Mouse (Mus musculus): ENCODE results near the gene Pkd1l3. TPM values are rescaled to one million over a fixed set of nuclear protein-coding genes. Genes with fewer than 3 reads are reported as not detected.
A peak's percentile ranks its signal among the peaks of the same experiment; 100 is the strongest.

The Pkd1l3 gene
- polyA plus RNA-seq, 1 experiment from 2014 or later: 0.09 TPM

DNA sequence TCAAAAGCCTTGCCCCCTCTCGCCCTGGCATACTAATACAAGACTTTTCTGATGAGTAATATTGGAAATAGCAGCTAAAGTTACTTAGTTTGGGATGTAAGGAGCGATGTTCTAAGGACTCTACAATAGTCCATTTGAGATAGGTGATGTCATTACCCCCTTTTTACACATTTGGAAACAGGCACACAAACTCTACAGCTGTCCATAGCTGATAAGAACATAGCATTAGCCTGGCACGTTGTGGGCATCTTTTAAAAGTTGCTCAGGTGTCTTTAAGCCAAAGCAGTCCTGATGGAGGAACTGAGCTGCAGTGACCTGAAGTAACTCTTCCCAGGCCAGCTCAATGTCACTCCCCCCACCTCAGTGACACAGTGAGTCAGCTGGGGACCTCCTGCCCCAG, 22.9 kb upstream of the Pkd1l3 start:
- H3K4me2 ChIP-seq: no peak overlapping the region
- H3K27ac ChIP-seq: no peak overlapping the region
- H3K27me3 ChIP-seq (replicated peaks): no peaks in the 10 kb centered on the region
- 0 out of 2 replicates have a peak, but pooled peaks cover 5% of the 10 kb centered on the region for H3K4me1 ChIP-seq
- no peak overlapping the region for H3K9ac ChIP-seq
- no peak for ATAC-seq (ENCODE audit: insufficient read depth, low FRiP score, low read depth)
- peaks cover 8% of the 10 kb centered on the region; the same call in 1 of the 2 replicates for H3K36me3 ChIP-seq
- WGBS: 84% methylated on average over 3 of the region's 3 CpGs
- no peak overlapping the region for H3K4me3 ChIP-seq (replicated peaks)
- no peaks in the 10 kb centered on the region for H3K9me3 ChIP-seq

- no peaks in the 10 kb centered on the region for H3K27me3 ChIP-seq (replicated peaks)
- no peak for ATAC-seq (ENCODE audit: insufficient read depth, low FRiP score, low read depth)
- H3K4me3 ChIP-seq (replicated peaks): no peak overlapping the region
- 80% methylated on average over 5 of the region's 5 CpGs for WGBS
- H3K4me2 ChIP-seq: no peak overlapping the region
- peaks cover 8% of the 10 kb centered on the region; the same call in 1 of the 2 replicates for H3K36me3 ChIP-seq
- 0 out of 2 replicates have a peak, but pooled peaks cover 2% of the 10 kb centered on the region for H3K4me1 ChIP-seq
- no peaks in the 10 kb centered on the region for H3K9me3 ChIP-seq
- no peak overlapping the region for H3K27ac ChIP-seq
- H3K9ac ChIP-seq: no peak overlapping the region
Observed at GRCm38 (mm10) chr8:109592164-109592563, 22.2 kb upstream of the Pkd1l3 start.

- Histone ChIP-seq H3K4me2 (no peak overlapping the region), H3K27ac (no peak overlapping the region), H3K9me3 (no peaks in the 10 kb centered on the region), H3K36me3 (peaks cover 8% of the 10 kb centered on the region; the same call in 1 of the 2 replicates), H3K9ac (no peak overlapping the region), H3K4me1 (no peaks in the 10 kb centered on the region), H3K27me3 (replicated peaks) (no peaks in the 10 kb centered on the region), H3K4me3 (replicated peaks) (no peak overlapping the region)
- ATAC-seq (ENCODE audit: insufficient read depth, low FRiP score, low read depth): no peak
- 58% methylated on average over 6 of the region's 6 CpGs for WGBS
Observed at GRCm38 (mm10) chr8:109593117-109593788, 21.1 kb upstream of the Pkd1l3 start.

DNA sequence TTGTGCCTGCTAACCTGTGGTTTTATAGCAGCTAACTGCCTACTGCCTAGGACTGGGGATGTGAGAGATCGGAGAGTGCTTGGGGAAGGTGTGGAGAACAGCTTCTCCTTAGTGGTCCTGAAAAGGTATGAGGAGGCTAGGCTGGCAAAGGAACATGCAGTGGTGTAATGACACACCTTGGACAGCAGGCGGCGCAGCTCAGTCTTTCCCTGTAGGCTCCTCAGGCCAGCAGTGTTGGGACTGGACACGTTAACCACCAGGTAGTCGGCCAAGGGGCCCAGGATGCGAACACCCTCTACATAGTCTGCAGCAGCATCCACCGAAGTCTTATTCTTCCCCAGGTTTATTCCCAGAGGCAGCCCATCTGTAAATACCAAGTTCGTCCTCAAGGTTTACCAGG, 18.5 kb upstream of the Pkd1l3 start:
- H3K9me3 ChIP-seq: no peaks in the 10 kb centered on the region
- ATAC-seq (ENCODE audit: insufficient read depth, low FRiP score, low read depth): no peak
- H3K4me2 ChIP-seq: no peak overlapping the region
- H3K27ac ChIP-seq: no peak overlapping the region
- H3K9ac ChIP-seq: no peak overlapping the region
- H3K4me1 ChIP-seq: no peaks in the 10 kb centered on the region
- H3K27me3 ChIP-seq (replicated peaks): no peaks in the 10 kb centered on the region
- H3K36me3 ChIP-seq: peaks cover 11% of the 10 kb centered on the region; the same call in 1 of the 2 replicates
- no peak overlapping the region for H3K4me3 ChIP-seq (replicated peaks)
- 48% methylated on average over 8 of the region's 8 CpGs for WGBS

GRCm38 (mm10) chr8:109606725-109607124, 7.6 kb upstream of the Pkd1l3 start:
- H3K36me3 ChIP-seq: 0 out of 2 replicates have a peak, but pooled peaks cover 5% of the 10 kb centered on the region
- H3K9me3 ChIP-seq: no peaks in the 10 kb centered on the region
- no peak overlapping the region for H3K4me2 ChIP-seq
- H3K4me1 ChIP-seq: peaks cover 9% of the 10 kb centered on the region
- H3K4me3 ChIP-seq (replicated peaks): no peak overlapping the region
- H3K9ac ChIP-seq: no peak overlapping the region
- WGBS: 73% methylated on average over 2 of the region's 2 CpGs
- no peak for ATAC-seq (ENCODE audit: insufficient read depth, low FRiP score, low read depth)
- H3K27ac ChIP-seq: no peak overlapping the region
- H3K27me3 ChIP-seq (replicated peaks): no peaks in the 10 kb centered on the region

DNA sequence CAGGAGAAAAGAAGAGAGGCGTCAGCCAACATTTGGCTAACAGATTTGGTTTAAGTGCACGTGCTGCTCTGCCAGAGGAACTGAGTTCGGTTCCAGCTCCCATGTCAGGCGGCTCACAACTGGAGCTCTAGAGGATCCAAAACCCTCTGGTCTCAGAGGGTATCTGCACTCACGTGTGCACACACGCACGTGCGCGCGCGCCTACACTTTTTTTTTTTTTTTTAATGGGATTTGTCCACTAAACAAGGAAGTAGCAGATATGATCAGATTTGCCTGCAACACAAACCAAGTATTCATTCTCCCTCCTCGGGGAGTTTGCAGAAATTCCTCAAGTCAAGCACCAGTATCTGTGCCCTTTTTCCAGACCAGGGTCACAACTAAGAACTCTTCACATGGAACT, 6.7 kb upstream of the Pkd1l3 start:
- H3K36me3 ChIP-seq: 0 out of 2 replicates have a peak, but pooled peaks cover 5% of the 10 kb centered on the region
- H3K4me3 ChIP-seq (replicated peaks): peak overlapping the region; percentile 71
- H3K9me3 ChIP-seq: no peaks in the 10 kb centered on the region
- H3K9ac ChIP-seq: peak overlapping the region; percentile 19; the same call in 1 of the 2 replicates
- peak overlapping the region; percentile 87 for H3K4me2 ChIP-seq
- WGBS: 11% methylated on average over 12 of the region's 12 CpGs
- H3K27me3 ChIP-seq (replicated peaks): no peaks in the 10 kb centered on the region
- ATAC-seq (ENCODE audit: insufficient read depth, low FRiP score, low read depth): no peak
- 0 out of 2 replicates have a peak overlapping the region, but pooled peaks have one; percentile 98 for H3K27ac ChIP-seq
- H3K4me1 ChIP-seq: peaks cover 9% of the 10 kb centered on the region

DNA sequence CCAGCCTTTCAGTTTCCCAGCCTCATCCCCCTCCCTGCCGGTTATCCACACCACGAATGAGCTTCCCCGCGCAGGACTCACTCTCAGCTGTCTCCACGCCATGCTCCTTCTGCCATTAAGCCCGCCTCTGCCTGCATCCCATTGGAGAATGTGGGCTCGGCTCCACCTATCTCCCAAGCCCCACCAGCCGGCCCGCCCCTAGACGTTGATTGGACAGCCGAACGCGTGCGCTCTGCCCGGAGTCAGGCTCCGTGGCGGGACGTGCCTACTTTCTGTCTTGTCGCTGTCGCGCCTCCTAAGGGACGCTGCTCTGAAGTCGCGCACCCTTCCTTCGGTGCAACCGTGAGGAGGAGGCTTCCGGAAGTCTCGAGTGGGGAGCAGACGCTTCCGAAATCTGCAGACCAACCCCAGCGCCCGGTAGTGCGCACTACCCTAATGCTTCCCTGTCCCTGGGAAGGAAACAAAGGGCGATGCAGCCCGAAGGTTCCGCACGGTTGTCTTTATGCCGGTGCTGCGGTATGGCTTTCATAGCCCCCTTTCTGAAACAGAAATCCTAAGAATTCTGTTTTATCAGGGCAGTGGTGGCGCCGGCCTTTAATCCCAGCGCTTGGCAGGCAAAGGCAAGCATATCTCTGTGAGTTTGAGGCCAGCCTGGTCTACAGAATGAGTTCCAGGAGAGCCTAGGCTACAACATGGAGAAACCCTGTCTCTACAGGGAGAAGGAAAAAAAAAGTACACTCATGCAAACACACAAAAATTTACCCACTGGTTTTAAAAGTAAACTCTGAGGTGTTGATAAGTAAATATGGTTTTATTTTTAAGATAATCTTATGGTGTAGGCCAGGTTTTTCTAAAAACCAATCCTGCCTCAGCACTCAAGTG, 5.8 kb upstream of the Pkd1l3 start, which contains the start of gene Dhodh:
Dhodh (minus strand) TSS at position 403 of the 882 bp plus-strand sequence.
- Histone ChIP-seq H3K4me3 (replicated peaks) (peak within 1 kb of the TSS; percentile 71), H3K27me3 (replicated peaks) (no peaks in the 10 kb centered on the region), H3K9me3 (no peaks in the 10 kb centered on the region), H3K9ac (peak within 1 kb of the TSS; percentile 19; the same call in 1 of the 2 replicates), H3K4me2 (peak within 1 kb of the TSS; percentile 87), H3K27ac (peak within 1 kb of the TSS; percentile 98), H3K36me3 (0 out of 2 replicates have a peak, but pooled peaks cover 3% of the 10 kb centered on the region), H3K4me1 (peaks cover 9% of the 10 kb centered on the region)
- 0% methylated on average over 42 of the region's 42 CpGs for WGBS
- peak; percentile 99 for ATAC-seq (ENCODE audit: insufficient read depth, low FRiP score, low read depth)

DNA sequence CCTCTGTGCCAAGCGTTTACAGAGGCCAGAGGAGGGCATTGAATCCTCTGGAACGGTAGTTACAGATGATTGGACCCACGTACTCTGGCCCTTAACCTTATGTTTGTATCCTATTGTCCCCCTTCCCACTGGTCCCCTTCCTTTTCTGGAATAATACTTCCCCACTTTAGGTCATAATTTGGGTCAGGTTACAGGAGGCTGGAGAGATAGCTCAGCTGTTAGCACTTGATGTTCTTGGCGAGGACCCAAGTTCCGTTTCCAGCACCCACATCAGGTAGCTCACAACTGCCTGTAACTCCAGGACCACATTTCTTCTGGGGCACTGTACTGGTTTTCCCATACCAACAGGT, 5.2 kb upstream of the Pkd1l3 start:
- Histone ChIP-seq H3K9me3 (no peaks in the 10 kb centered on the region), H3K4me1 (peaks cover 9% of the 10 kb centered on the region), H3K9ac (no peak overlapping the region), H3K27ac (peak overlapping the region; percentile 98), H3K36me3 (no peaks in the 10 kb centered on the region), H3K27me3 (replicated peaks) (no peaks in the 10 kb centered on the region), H3K4me2 (peak overlapping the region; percentile 87), H3K4me3 (replicated peaks) (peak overlapping the region; percentile 71)
- 12% methylated on average over 5 of the region's 5 CpGs for WGBS
- ATAC-seq (ENCODE audit: insufficient read depth, low FRiP score, low read depth): no peak

GRCm38 (mm10) chr8:109615569-109615968, 1.3 kb downstream of the Pkd1l3 start:
- Histone ChIP-seq H3K36me3 (no peaks in the 10 kb centered on the region), H3K4me2 (no peak overlapping the region), H3K9me3 (no peaks in the 10 kb centered on the region), H3K27me3 (replicated peaks) (no peaks in the 10 kb centered on the region), H3K4me3 (replicated peaks) (no peak overlapping the region), H3K9ac (no peak overlapping the region), H3K4me1 (no peaks in the 10 kb centered on the region), H3K27ac (no peak overlapping the region)
- ATAC-seq (ENCODE audit: insufficient read depth, low FRiP score, low read depth): no peak
- WGBS: 86% methylated on average over 3 of the region's 3 CpGs

GRCm38 (mm10) chr8:109628638-109629037, 14.3 kb downstream of the Pkd1l3 start:
- Histone ChIP-seq H3K9ac (no peak overlapping the region), H3K36me3 (no peaks in the 10 kb centered on the region), H3K9me3 (no peaks in the 10 kb centered on the region), H3K27me3 (replicated peaks) (no peaks in the 10 kb centered on the region), H3K27ac (no peak overlapping the region), H3K4me2 (no peak overlapping the region), H3K4me1 (no peaks in the 10 kb centered on the region), H3K4me3 (replicated peaks) (no peak overlapping the region)
- no peak for ATAC-seq (ENCODE audit: insufficient read depth, low FRiP score, low read depth)
- 60% methylated on average over 6 of the region's 6 CpGs for WGBS

GRCm38 (mm10) chr8:109632498-109632897, 18.2 kb downstream of the Pkd1l3 start:
- no peak overlapping the region for H3K4me2 ChIP-seq
- 78% methylated on average over 5 of the region's 5 CpGs for WGBS
- no peaks in the 10 kb centered on the region for H3K9me3 ChIP-seq
- H3K4me1 ChIP-seq: no peaks in the 10 kb centered on the region
- no peaks in the 10 kb centered on the region for H3K27me3 ChIP-seq (replicated peaks)
- H3K4me3 ChIP-seq (replicated peaks): no peak overlapping the region
- H3K36me3 ChIP-seq: no peaks in the 10 kb centered on the region
- H3K27ac ChIP-seq: no peak overlapping the region
- ATAC-seq (ENCODE audit: insufficient read depth, low FRiP score, low read depth): no peak
- H3K9ac ChIP-seq: no peak overlapping the region

GRCm38 (mm10) chr8:109635146-109635545, 20.8 kb downstream of the Pkd1l3 start:
- ATAC-seq (ENCODE audit: insufficient read depth, low FRiP score, low read depth): no peak
- no peak overlapping the region for H3K27ac ChIP-seq

More at GRCm38 (mm10) chr8:109635146-109635545, 20.8 kb downstream of the Pkd1l3 start:
- H3K4me2 ChIP-seq: no peak overlapping the region
- no peaks in the 10 kb centered on the region for H3K4me1 ChIP-seq
- H3K27me3 ChIP-seq (replicated peaks): no peaks in the 10 kb centered on the region
- no peak overlapping the region for H3K4me3 ChIP-seq (replicated peaks)
- no peak overlapping the region for H3K9ac ChIP-seq
- WGBS: 90% methylated on average over 8 of the region's 8 CpGs
- no peaks in the 10 kb centered on the region for H3K36me3 ChIP-seq
- no peaks in the 10 kb centered on the region for H3K9me3 ChIP-seq

Data from stomach, embryonic 15.5 days (tissue).